Mouse (Mus musculus) lung, adult 2 months (tissue): ENCODE measurements around the gene Vmo1. TPM values are rescaled to one million over a fixed set of nuclear protein-coding genes. Genes with fewer than 3 reads are reported as not detected.
A peak's percentile ranks its signal among the peaks of the same experiment; 100 is the strongest.
"Not testable (repeated sequence)": the region's sequence is repeated elsewhere in the genome, so short reads cannot be mapped to it uniquely, and the experiment has no call there.

ENCODE experiments used
- DNase-seq: peaks from one replicate; pipeline ENCODE4 v3.0.0; 2022
- H3K4me1 ChIP-seq: fragments of 200-500 bp; 2 replicates; pipeline ENCODE4 v1.6.1; 2011; ENCODE audit warnings: low read length; ENCODE audit not compliant: control insufficient read depth, insufficient read depth
- H3K4me3 ChIP-seq: fragments of 200-500 bp; replicated peaks from 2 replicates; pipeline ENCODE3; 2011; ENCODE audit warnings: low read depth, mild to moderate bottlenecking, control low read depth, low read length; ENCODE audit errors: extremely low read depth
- CTCF ChIP-seq: fragments of 200-500 bp; IDR thresholded peaks from 2 replicates; pipeline ENCODE4 v1.5.1; 2011; ENCODE audit warnings: mild to moderate bottlenecking, low read length, control low read depth; ENCODE audit not compliant: insufficient read depth
- POLR2A ChIP-seq: fragments of 200-500 bp; IDR thresholded peaks from 2 replicates; pipeline ENCODE4 v1.6.1; 2011; ENCODE audit warnings: low read depth, mild to moderate bottlenecking, control low read depth, low read length, borderline replicate concordance; ENCODE audit errors: extremely low read depth
- WGBS: fragments of 180-500 bp; shearing (Covaris S2); methylation state at CpG from one replicate; pipeline ENCODE4 v1.1.7; 2018; 5-methylcytosine and 5-hydroxymethylcytosine counted together
- polyA plus RNA-seq: library from polyadenylated mRNA; depleted of rRNA; stranded (reverse); fragments of >200 nt; gene quantifications from 2 replicates; pipeline ENCODE4 v1.2.3, GENCODE M21; 2012

The Vmo1 gene
- polyA plus RNA-seq, 1 experiment = 0.20 TPM

DNA sequence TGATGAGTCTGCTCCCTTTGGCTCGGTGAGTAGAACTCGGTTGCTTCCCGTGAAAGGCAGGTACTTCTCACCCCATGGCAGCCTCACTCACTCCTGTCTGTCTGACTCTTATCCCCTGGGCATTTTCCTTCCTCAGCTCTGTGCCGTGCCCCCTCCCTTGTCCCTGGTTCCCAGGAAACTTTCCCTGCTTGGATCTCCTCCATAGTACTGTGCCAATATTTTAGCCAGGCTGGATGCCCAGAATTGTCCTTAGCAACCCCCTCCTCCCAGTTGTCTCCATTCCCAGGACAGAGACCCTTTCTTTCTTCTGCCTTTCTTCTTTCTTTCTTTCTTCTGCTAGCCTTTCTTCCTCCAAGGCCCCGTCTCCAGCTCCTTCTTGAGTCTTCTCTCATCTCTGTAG is 27.0 kb upstream of the Vmo1 start:
- WGBS = 63% methylated on average over 5 of the region's 5 CpGs
- no peak overlapping the region for H3K4me3 ChIP-seq
- DNase-seq = no peak
- no peaks in the 10 kb centered on the region; the same call in 1 of the 2 replicates for H3K4me1 ChIP-seq
- no peak for TF ChIP-seq CTCF
- TF ChIP-seq POLR2A = no peak

DNA sequence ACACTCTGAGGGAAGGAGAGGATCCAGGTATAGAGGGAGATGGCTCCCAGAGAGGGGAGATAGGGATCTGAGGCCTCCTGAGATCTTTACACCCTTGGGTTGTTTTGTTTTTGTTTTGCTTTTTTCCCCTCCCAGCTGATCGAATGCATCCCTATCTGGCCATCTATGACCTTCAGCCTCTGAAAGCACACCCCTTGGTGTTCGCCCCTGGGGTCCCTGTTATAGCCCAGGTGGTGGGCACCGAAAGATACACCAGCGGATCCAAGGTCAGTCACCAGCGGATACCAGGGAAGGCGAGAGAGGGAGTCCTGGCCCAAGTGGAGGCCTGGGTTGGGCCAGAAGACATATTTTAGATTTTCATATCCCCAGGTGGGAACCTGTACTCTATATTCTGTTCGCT is 26.5 kb upstream of the Vmo1 start:
- Histone ChIP-seq H3K4me1 (no peaks in the 10 kb centered on the region; the same call in 1 of the 2 replicates), H3K4me3 (no peak overlapping the region)
- no peak for TF ChIP-seq POLR2A
- TF ChIP-seq CTCF = no peak
- DNase-seq = no peak
- 84% methylated on average over 7 of the region's 7 CpGs for whole genome bisulfite sequencing

DNA sequence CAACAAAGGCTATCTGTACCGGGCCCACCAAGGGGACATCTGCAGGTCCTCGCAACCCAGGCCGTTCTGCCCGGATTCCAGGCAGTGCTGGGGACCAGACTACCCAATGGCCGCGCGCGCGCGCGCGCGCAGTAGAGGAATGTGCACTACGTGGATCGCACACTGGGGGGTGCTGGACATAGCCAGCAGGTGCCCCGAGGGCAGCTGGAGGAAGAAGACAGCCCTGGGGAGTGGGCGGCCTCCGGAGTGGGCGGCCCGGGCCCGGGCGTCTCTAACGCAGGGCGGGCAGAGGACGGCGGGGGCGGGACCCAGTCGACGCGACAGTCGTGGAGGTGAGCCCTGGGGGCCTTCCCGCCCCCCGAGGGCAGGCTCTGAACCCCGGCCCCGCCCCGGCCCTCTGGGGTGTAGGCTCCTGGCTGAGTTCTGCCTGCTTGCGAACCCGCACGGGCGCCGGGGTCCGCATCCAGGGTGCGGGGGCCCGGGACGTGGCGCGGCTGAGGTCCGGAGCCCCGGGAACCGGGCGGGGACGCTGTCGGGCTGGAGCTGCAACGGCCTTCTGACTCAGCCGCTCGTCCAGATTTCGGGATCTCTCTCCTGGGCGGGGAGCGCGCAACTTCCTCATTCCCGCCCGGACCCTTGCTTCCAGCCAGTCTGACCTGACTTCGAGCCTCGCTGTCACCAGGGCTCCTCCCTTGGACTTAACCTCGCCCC is 25.6 kb upstream of the Vmo1 start, which contains the start of gene Pld2:
Pld2 (plus strand) TSS at position 188 of the 711 bp plus-strand sequence.
- Histone ChIP-seq H3K4me3 (peak within 1 kb of the TSS; percentile 70), H3K4me1 (no peaks in the 10 kb centered on the region; the same call in 1 of the 2 replicates)
- DNase-seq = peak; percentile 89
- WGBS = under 1% methylated on average over 62 of the region's 65 CpGs
- peak; percentile 59; the same call in 1 of the 2 replicates for TF ChIP-seq POLR2A
- TF ChIP-seq CTCF = peak; percentile 57

DNA sequence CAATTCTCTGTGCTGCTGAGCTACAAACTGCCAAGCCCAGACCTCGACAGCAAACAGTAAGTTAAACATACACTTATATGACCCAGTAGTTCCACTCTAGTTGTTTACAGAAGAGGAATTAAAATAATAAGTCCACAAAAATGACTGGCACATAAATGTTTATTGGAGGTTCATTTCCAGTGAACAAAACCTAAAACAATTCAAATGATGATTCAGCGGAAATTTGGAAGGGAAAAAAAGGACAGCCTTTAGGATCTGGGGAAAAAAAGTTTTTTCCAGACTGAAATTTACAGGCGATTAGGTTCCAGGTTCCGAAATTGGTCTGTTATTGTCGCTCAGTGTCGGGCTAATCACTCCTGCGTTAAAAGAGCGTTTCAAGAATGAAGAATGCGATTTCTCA is 25.0 kb upstream of the Vmo1 start:
- H3K4me1 ChIP-seq = no peaks in the 10 kb centered on the region; the same call in 1 of the 2 replicates
- no peak for DNase-seq
- peak overlapping the region; percentile 70 for H3K4me3 ChIP-seq
- 6% methylated on average over 9 of the region's 9 CpGs for WGBS
- TF ChIP-seq POLR2A (no peak), CTCF (no peak)

DNA sequence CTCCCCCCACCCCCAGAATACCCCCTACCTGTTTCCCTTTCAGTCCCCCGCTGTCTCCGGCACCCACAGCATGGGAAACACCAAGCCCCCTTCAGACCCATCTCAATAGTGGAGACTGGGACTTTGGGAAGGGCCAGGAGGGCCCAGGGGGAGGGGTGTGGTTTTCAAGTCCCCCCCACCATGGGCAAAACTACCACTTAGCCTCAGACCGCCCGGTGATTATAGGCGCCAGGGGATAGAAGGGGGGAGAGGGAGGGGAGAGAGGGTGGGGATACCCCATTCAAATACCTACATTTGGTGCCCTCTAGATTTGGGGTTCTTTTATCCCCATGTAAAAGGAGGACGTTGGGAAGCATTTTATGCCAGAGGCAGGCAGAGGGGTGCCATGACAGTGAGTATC is 18.4 kb upstream of the Vmo1 start, which contains the start of gene Gm40193:
Gm40193 (minus strand) TSS at position 101 of the 400 bp plus-strand sequence.
- no peak for TF ChIP-seq CTCF
- no peak for TF ChIP-seq POLR2A
- no peak for DNase-seq
- 79% methylated on average over 6 of the region's 6 CpGs for WGBS
- H3K4me1 ChIP-seq = no peaks in the 10 kb centered on the region
- H3K4me3 ChIP-seq = no peak within 1 kb of the TSS

DNA sequence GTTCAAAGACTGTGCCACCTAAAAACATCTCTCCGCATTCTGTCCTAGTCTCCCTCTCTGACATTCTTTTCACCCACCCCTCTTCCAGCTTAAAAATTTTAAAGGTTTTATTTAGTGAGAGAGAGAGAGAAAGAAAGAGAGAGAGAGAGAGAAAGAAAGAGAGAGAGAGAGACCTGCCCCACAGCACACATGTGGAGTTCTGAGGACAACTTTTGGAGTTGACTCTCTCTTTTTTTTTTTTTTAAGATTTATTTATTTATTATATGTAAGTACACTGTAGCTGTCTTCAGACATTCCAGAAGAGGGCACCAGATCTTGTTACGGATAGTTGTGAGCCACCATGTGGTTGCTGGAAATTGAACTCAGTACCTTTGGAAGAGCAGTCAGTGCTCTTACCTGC is 16.6 kb upstream of the Vmo1 start:
- H3K4me1 ChIP-seq, DNase-seq, H3K4me3 ChIP-seq: not testable (repeated sequence)
- 62% methylated on average over 2 of the region's 2 CpGs for WGBS

DNA sequence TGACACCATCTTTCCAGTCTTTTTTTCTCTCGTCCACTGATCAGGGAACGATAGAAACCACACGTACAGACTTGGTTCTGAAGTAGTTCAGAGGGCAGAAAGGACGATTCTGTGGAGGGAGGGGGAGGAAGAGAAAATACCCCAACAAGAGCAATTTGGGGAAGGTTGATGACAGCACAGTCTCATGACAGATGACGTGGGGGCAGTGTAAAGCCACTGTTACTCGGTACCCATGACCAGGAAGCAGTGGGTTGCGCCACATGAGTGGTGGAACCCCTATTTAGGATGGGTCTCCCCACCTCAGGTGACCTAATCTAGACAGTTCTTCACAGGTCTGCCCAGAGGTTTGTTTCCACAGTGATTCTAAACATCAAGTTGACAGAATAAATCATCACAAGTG is 14.2 kb upstream of the Vmo1 start:
- WGBS = 77% methylated on average over 7 of the region's 7 CpGs
- peaks cover 2% of the 10 kb centered on the region; the same call in 1 of the 2 replicates for H3K4me1 ChIP-seq
- no peak overlapping the region for H3K4me3 ChIP-seq
- TF ChIP-seq CTCF (no peak), POLR2A (no peak)
- no peak for DNase-seq

DNA sequence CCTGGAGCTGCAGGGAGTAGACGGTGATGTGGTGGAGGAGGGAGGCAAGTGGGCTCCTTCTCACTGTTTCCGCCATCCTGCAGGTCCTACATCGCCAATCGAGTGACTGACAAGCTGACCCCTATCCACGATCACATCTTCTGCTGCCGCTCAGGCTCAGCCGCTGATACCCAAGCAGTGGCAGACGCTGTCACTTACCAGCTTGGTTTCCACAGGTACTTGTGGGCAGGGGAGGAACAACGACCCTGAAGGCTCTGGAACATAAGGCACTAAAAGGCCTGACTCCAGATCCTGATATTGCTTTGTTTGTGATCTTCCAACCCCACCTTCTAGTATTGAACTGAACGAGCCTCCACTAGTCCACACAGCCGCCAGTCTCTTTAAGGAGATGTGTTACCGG is 11.8 kb upstream of the Vmo1 start:
- DNase-seq = no peak
- Histone ChIP-seq H3K4me3 (no peak overlapping the region), H3K4me1 (peaks cover 2% of the 10 kb centered on the region; the same call in 1 of the 2 replicates)
- TF ChIP-seq CTCF (no peak), POLR2A (no peak)
- WGBS = 88% methylated on average over 12 of the region's 12 CpGs

DNA sequence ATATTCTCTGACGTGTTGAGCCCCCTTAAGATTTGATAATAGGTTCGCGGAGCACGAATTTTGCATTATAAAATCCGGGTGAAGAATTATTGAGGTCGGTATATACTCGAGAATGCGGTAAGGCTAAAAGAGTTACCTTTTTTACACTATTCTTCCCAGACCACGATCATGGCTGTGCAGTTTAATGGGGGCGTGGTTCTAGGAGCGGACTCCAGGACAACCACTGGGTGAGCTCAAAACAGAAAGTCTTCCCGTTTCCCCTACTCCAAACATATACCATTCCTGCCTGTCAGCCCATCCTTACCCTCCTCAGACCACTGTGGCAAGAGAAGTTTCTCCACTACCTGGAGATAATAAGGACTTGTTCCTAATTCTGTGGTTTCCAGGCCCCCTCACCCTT is 11.3 kb upstream of the Vmo1 start:
- DNase-seq = no peak
- Histone ChIP-seq H3K4me3 (peak overlapping the region; percentile 92), H3K4me1 (peaks cover 2% of the 10 kb centered on the region; the same call in 1 of the 2 replicates)
- TF ChIP-seq POLR2A (no peak), CTCF (no peak)
- WGBS = 3% methylated on average over 12 of the region's 12 CpGs

DNA sequence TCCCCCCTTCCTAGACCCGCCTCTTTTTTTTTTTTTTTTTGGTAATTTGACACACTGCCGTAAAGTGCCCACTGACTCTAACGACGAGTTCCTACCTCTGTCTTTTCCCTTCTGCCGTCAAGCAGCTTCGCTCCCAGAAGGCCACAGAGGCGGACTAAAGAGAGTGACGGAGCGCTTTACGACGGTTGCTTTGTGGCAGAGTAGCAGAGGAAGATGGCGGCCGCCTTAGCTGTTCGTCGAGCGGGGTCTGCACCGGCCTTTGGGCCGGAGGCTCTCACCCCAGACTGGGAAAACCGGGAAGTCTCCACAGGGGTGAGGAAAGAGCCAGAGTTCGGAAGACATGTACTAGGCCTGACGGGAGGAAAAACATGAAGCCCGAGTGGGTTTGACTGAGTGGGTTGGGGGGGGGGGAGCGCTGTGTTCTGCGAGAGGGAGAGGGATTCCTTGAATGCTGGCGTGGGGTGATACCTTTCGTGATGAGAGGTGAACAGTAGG is 10.8 kb upstream of the Vmo1 start, which contains the start of gene Psmb6:
Psmb6 (plus strand) TSS at position 184 of the 495 bp plus-strand sequence.
- WGBS = under 1% methylated on average over 25 of the region's 26 CpGs
- TF ChIP-seq POLR2A = peak; percentile 85
- no peak for TF ChIP-seq CTCF
- Histone ChIP-seq H3K4me1 (peaks cover 2% of the 10 kb centered on the region; the same call in 1 of the 2 replicates), H3K4me3 (peak within 1 kb of the TSS; percentile 92)
- DNase-seq = peak; percentile 85
